Mouse (Mus musculus) C2C12 (cell line): ENCODE data around the gene Bcl6b.
A peak's percentile ranks its signal among the peaks of the same experiment; 100 is the strongest.

ENCODE experiments used
- CTCF ChIP-seq: IDR thresholded peaks from one replicate; pipeline ENCODE4 v1.5.1; 2011; ENCODE audit not compliant: control insufficient read depth, insufficient read depth, insufficient read length
- MAX ChIP-seq: IDR thresholded peaks from one replicate; pipeline ENCODE4 v1.6.1; 2011; ENCODE audit warnings: mild to moderate bottlenecking, control low read depth

DNA sequence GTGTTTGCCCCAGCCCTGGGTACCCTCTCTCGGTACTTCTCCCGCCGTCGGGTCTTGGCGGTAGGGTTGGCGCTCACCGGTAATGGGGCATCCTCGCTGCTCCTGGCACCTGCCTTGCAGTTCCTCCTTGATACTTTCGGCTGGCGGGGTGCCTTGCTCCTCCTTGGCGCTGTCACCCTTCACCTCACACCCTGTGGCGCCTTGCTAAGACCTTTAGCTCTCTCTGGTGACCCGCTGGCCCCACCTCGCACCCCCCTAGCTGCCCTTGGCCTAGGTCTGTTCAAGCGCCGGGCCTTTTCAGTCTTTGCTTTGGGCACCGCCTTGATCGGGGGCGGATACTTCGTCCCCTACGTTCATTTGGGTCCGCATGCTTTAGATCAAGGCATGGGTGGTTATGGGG is 14.3 kb downstream of the Bcl6b start:
- no peak for TF ChIP-seq CTCF
- peak; percentile 30 for TF ChIP-seq MAX
